Mouse (Mus musculus) ES-E14 (cell line): ENCODE measurements at regions not wholly inside any gene's neighbourhood (a gene's known extent, or its start where the extent isn't known, plus 50 kb on each side); places are given as distances from the start of the nearest gene placed in this dataset.

Source experiments
- CHD2 ChIP-seq: IDR thresholded peaks from 2 replicates; pipeline ENCODE4 v1.6.1; 2014; ENCODE audit warnings: mild to moderate bottlenecking, low read depth, low read length, inconsistent platforms
- HCFC1 ChIP-seq: IDR thresholded peaks from 2 replicates; pipeline ENCODE4 v1.6.1; 2012; ENCODE audit warnings: low read length, inconsistent platforms, borderline replicate concordance; ENCODE audit not compliant: insufficient read depth
- ZNF384 ChIP-seq: IDR thresholded peaks from 2 replicates; pipeline ENCODE4 v1.6.1; 2012; ENCODE audit warnings: low read depth, low read length, inconsistent platforms

- TF ChIP-seq HCFC1 (no peak), CHD2 (no peak), ZNF384 (no peak)
Observed at GRCm38 (mm10) chr14:74112603-74113002, 451.6 kb downstream of the Gm21750 start.
